Mouse (Mus musculus): ENCODE results near the gene Zfp287. TPM values are rescaled to one million over a fixed set of nuclear protein-coding genes. Genes with fewer than 3 reads are reported as not detected.
"Not testable (repeated sequence)": the region's sequence is repeated elsewhere in the genome, so short reads cannot be mapped to it uniquely, and the experiment has no call there.

The Zfp287 gene
- polyA plus RNA-seq, 1 experiment from 2014 or later = 4.8 TPM

DNA sequence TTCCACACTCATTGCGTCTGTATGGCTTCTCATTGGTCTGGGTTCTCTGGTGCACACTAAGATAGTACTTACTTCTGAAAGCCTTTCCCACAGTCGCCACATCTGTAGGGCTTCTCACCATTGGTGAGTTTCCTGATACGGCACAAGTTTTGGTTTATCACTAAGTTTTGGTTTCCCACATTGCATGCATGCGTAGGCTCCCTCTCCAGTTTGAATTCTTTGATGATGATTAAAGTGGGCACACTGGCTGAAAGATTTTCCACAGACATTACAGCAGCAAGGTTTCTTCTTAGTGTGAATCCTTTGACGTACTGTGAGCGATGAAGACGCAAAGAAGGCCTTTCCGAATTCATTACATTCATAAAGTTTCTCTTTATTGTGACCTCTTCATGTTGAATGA lies 21.1 kb upstream of the Zfp287 start, which contains the start of gene Gm10428:
Gene Gm10428 (plus strand): TSS at position 321 of the 400 bp plus-strand sequence.
- no peaks in the 10 kb centered on the region for H3K4me1 ChIP-seq (ENCODE audit: control insufficient read depth in 2 of 2, insufficient read depth in 2 of 2, low read length in 2 of 2)
- peaks cover 11% of the 10 kb centered on the region; the same call in 1 of the 2 replicates for H3K27me3 ChIP-seq (ENCODE audit: control insufficient read depth, insufficient read depth, low read length)
- H3K4me3 ChIP-seq (ENCODE audit: control insufficient read depth in 1 of 2, insufficient read depth in 1 of 2, low read depth in 1 of 2, low read length in 2 of 2) = no peak within 1 kb of the TSS
- ATAC-seq (ENCODE audit: insufficient number of reproducible peaks, insufficient read depth, low FRiP score, low read depth) = no peak
- H3K27ac ChIP-seq (replicated peaks in 1 of 2; ENCODE audit: control insufficient read depth in 1 of 2, insufficient read depth in 1 of 2, low read depth in 2 of 2, low read length in 2 of 2) = no peak within 1 kb of the TSS
- no peaks in the 10 kb centered on the region for H3K36me3 ChIP-seq (ENCODE audit: control insufficient read depth, insufficient read depth, low read length)
- WGBS = 85% methylated on average over 8 of the region's 8 CpGs
- no peaks in the 10 kb centered on the region for H3K9me3 ChIP-seq (ENCODE audit: control insufficient read depth, low read length)
- no peak within 1 kb of the TSS for H3K9ac ChIP-seq (ENCODE audit: low read length)
- H3K4me2 ChIP-seq (ENCODE audit: low read length) = no peak within 1 kb of the TSS

DNA sequence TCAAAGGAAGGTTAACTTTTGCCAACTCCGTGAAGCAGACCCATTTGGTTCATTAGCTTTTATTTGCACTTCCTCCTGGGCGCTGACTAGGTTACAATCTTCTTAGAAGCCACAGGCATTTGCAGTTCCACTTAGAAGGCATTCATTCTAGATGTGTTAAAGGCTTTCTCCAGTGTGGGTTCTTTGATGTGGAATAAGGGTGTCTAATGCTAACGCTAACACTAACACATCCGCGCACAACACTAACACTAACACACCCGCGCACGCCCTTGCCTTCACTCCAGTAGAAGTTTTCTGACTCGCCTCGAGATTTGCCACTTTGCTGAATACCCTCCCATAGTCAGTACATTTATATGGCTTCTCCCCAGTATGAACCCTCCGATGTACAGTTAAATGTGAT lies 20.5 kb upstream of the Zfp287 start:
- no peak for ATAC-seq (ENCODE audit: insufficient number of reproducible peaks, insufficient read depth, low FRiP score, low read depth)

DNA sequence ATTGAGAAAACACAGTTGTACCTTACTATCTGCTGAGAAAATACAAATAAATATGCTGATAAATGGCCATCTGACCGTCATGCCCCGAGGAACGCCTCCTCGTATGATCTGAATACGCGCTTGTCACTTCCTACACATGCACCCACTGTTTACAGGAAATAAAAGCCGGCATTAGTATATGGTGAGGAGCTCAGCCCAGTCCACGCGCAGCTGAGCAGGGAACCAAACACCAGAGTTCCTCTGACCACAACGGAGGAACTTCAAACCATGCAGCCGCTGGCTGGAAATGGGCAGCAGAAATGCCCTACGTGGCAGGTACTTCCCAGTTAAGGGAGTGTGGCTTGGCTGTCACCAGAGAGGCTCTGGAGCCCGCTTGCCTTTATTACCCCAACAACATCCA lies 17.7 kb upstream of the Zfp287 start:
- H3K9ac ChIP-seq (ENCODE audit: low read length); H3K4me3 ChIP-seq (ENCODE audit: control insufficient read depth in 1 of 2, insufficient read depth in 1 of 2, low read depth in 1 of 2, low read length in 2 of 2); H3K4me2 ChIP-seq (ENCODE audit: low read length); ATAC-seq (ENCODE audit: insufficient number of reproducible peaks, insufficient read depth, low FRiP score, low read depth); H3K27ac ChIP-seq (replicated peaks in 1 of 2; ENCODE audit: control insufficient read depth in 1 of 2, insufficient read depth in 1 of 2, low read depth in 2 of 2, low read length in 2 of 2); H3K4me1 ChIP-seq (ENCODE audit: control insufficient read depth in 2 of 2, insufficient read depth in 2 of 2, low read length in 2 of 2); H3K9me3 ChIP-seq (ENCODE audit: control insufficient read depth, low read length); H3K36me3 ChIP-seq (ENCODE audit: control insufficient read depth, insufficient read depth, low read length): not testable (repeated sequence)
- 82% methylated on average over 13 of the region's 13 CpGs for WGBS
- peaks cover 12% of the 10 kb centered on the region; the same call in 1 of the 2 replicates for H3K27me3 ChIP-seq (ENCODE audit: control insufficient read depth, insufficient read depth, low read length)

More for the DNA sequence above, 20.5 kb upstream of the Zfp287 start:
- no peak overlapping the region for H3K27ac ChIP-seq (replicated peaks in 1 of 2; ENCODE audit: control insufficient read depth in 1 of 2, insufficient read depth in 1 of 2, low read depth in 2 of 2, low read length in 2 of 2)
- H3K36me3 ChIP-seq (ENCODE audit: control insufficient read depth, insufficient read depth, low read length) = no peaks in the 10 kb centered on the region
- 61% methylated on average over 11 of the region's 11 CpGs for WGBS
- H3K4me1 ChIP-seq (ENCODE audit: control insufficient read depth in 2 of 2, insufficient read depth in 2 of 2, low read length in 2 of 2) = no peaks in the 10 kb centered on the region
- H3K4me2 ChIP-seq (ENCODE audit: low read length) = no peak overlapping the region
- H3K4me3 ChIP-seq (ENCODE audit: control insufficient read depth in 1 of 2, insufficient read depth in 1 of 2, low read depth in 1 of 2, low read length in 2 of 2) = no peak overlapping the region
- peaks cover 12% of the 10 kb centered on the region; the same call in 1 of the 2 replicates for H3K27me3 ChIP-seq (ENCODE audit: control insufficient read depth, insufficient read depth, low read length)
- no peaks in the 10 kb centered on the region for H3K9me3 ChIP-seq (ENCODE audit: control insufficient read depth, low read length)
- no peak overlapping the region for H3K9ac ChIP-seq (ENCODE audit: low read length)

DNA sequence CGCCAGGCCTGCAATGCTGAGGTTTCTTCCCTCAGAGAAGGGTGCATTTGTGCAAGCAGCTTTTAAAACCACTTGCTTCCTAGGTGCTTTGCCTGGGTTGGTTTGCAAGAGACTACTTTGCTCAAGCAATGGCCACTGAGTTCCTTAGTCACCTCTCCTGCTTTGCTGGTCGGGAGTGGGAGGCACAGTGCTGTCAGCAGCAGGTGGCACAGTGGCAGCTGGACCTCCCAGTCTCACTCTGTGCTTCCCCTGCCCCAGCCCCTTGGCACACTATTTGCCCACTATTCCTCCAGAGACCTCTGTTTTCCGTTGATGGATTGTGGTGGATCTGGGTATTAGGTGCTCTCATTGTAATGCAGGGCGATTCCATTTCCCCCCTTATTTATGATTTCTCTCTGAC lies 16.4 kb upstream of the Zfp287 start:
- 0 out of 4 replicates have a peak, but pooled peaks cover 0 to 4% of the 10 kb centered on the region in 2 experiments for H3K4me1 ChIP-seq (ENCODE audit: control insufficient read depth in 2 of 2, insufficient read depth in 2 of 2, low read length in 2 of 2)
- H3K27me3 ChIP-seq (ENCODE audit: control insufficient read depth, insufficient read depth, low read length) = peaks cover 12% of the 10 kb centered on the region; the same call in 1 of the 2 replicates
- H3K27ac ChIP-seq (replicated peaks in 1 of 2; ENCODE audit: control insufficient read depth in 1 of 2, insufficient read depth in 1 of 2, low read depth in 2 of 2, low read length in 2 of 2) = no peak overlapping the region
- no peak overlapping the region for H3K4me2 ChIP-seq (ENCODE audit: low read length)
- no peak for ATAC-seq (ENCODE audit: insufficient number of reproducible peaks, insufficient read depth, low FRiP score, low read depth)
- no peaks in the 10 kb centered on the region for H3K9me3 ChIP-seq (ENCODE audit: control insufficient read depth, low read length)
- 68% methylated on average over 4 of the region's 4 CpGs for WGBS
- no peak overlapping the region for H3K4me3 ChIP-seq (ENCODE audit: control insufficient read depth in 1 of 2, insufficient read depth in 1 of 2, low read depth in 1 of 2, low read length in 2 of 2)
- H3K9ac ChIP-seq (ENCODE audit: low read length) = no peak overlapping the region
- H3K36me3 ChIP-seq (ENCODE audit: control insufficient read depth, insufficient read depth, low read length) = no peaks in the 10 kb centered on the region

DNA sequence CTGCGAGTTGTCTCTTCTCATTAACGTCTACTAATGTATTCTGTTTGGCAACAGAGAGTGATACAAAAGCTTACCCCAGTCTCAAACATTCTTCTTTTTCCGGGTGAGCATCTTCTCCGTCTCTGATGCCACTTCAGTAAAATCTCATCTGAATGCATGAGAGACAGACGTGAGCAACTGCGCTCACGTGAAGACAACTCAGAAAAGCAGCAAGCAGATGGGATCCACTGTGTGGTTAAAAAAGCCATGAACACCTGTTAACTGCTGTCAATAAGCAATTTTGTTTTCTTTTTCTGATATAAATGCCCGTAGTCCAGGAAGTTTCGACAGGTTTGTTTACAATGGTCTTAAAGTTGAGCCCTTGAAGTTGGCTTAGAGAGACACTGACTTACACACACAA lies 15.5 kb upstream of the Zfp287 start:
- H3K4me3 ChIP-seq (ENCODE audit: control insufficient read depth in 1 of 2, insufficient read depth in 1 of 2, low read depth in 1 of 2, low read length in 2 of 2) = no peak overlapping the region
- no peak overlapping the region for H3K9ac ChIP-seq (ENCODE audit: low read length)
- H3K27me3 ChIP-seq (ENCODE audit: control insufficient read depth, insufficient read depth, low read length) = peaks cover 12% of the 10 kb centered on the region; the same call in 1 of the 2 replicates
- H3K27ac ChIP-seq (replicated peaks in 1 of 2; ENCODE audit: control insufficient read depth in 1 of 2, insufficient read depth in 1 of 2, low read depth in 2 of 2, low read length in 2 of 2) = no peak overlapping the region
- 83% methylated on average over 9 of the region's 9 CpGs for WGBS
- ATAC-seq (ENCODE audit: insufficient number of reproducible peaks, insufficient read depth, low FRiP score, low read depth) = no peak
- no peaks in the 10 kb centered on the region for H3K9me3 ChIP-seq (ENCODE audit: control insufficient read depth, low read length)
- 0 out of 4 replicates have a peak, but pooled peaks cover 0 to 4% of the 10 kb centered on the region in 2 experiments for H3K4me1 ChIP-seq (ENCODE audit: control insufficient read depth in 2 of 2, insufficient read depth in 2 of 2, low read length in 2 of 2)
- no peak overlapping the region for H3K4me2 ChIP-seq (ENCODE audit: low read length)
- H3K36me3 ChIP-seq (ENCODE audit: control insufficient read depth, insufficient read depth, low read length) = no peaks in the 10 kb centered on the region

DNA sequence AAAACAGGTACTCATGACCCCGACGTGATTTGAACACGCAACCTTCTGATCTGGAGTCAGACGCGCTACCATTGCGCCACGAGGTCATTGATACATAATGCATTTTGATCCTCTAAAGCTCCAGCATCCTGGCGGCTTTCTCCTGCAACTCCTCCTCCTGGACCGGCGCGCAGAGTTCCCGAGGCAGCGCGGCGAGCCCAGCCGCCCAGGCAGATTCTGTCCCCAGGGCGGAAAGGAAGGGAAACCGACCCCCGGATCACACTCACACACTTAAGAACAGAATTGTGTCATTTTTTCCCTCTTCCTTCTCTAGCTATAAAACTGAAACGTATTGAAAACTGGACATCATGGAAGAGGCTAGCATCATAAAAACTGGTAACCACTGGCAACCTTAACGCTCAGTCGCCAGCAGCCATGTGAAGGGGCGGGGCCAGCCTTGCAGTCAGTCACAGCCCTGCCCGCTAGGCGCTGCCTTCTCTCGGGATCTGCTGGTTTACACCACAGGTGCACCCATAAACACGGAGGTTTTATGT lies 14.4 kb upstream of the Zfp287 start:
- H3K9me3 ChIP-seq (ENCODE audit: control insufficient read depth, low read length) = no peaks in the 10 kb centered on the region
- H3K4me1 ChIP-seq (ENCODE audit: control insufficient read depth in 2 of 2, insufficient read depth in 2 of 2, low read length in 2 of 2) = 0 out of 4 replicates have a peak, but pooled peaks cover 0 to 4% of the 10 kb centered on the region in 2 experiments
- H3K36me3 ChIP-seq (ENCODE audit: control insufficient read depth, insufficient read depth, low read length) = no peaks in the 10 kb centered on the region
- peak overlapping the region; percentile 78 for H3K4me2 ChIP-seq (ENCODE audit: low read length)
- H3K27ac ChIP-seq (replicated peaks in 1 of 2; ENCODE audit: control insufficient read depth in 1 of 2, insufficient read depth in 1 of 2, low read depth in 2 of 2, low read length in 2 of 2) = no peak overlapping the region
- H3K27me3 ChIP-seq (ENCODE audit: control insufficient read depth, insufficient read depth, low read length) = peaks cover 12% of the 10 kb centered on the region; the same call in 1 of the 2 replicates
- H3K4me3 ChIP-seq (ENCODE audit: control insufficient read depth in 1 of 2, insufficient read depth in 1 of 2, low read depth in 1 of 2, low read length in 2 of 2) = peak overlapping the region; percentile 47 to 50
- peak overlapping the region; percentile 38; the same call in 1 of the 2 replicates for H3K9ac ChIP-seq (ENCODE audit: low read length)
- WGBS = 2% methylated on average over 27 of the region's 27 CpGs
- no peak for ATAC-seq (ENCODE audit: insufficient number of reproducible peaks, insufficient read depth, low FRiP score, low read depth)

DNA sequence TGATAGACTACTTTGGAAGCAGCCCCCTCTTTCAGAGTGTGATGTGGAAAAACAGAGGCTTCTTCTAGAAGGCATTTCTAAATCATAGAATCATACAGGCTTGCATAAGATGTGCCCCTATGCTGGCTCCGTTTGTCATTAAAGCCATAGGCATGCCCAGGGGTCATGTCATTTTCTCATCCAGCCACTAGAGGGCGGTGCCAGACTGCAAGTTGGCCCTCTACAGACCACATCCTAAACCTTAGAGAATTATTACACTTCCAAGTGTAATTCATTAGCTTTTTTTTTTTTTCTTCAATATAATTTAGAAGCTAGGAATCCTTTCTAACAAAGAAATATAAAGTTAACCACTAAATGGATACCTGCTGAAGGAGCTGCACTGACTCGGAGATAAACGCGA lies 12.4 kb upstream of the Zfp287 start:
- ATAC-seq (ENCODE audit: insufficient number of reproducible peaks, insufficient read depth, low FRiP score, low read depth) = no peak

More for the DNA sequence above, 12.4 kb upstream of the Zfp287 start:
- Histone ChIP-seq H3K4me2 (ENCODE audit: low read length) (no peak overlapping the region), H3K27ac (replicated peaks in 1 of 2; ENCODE audit: control insufficient read depth in 1 of 2, insufficient read depth in 1 of 2, low read depth in 2 of 2, low read length in 2 of 2) (no peak overlapping the region), H3K4me1 (ENCODE audit: control insufficient read depth in 2 of 2, insufficient read depth in 2 of 2, low read length in 2 of 2) (0 out of 4 replicates have a peak, but pooled peaks cover 0 to 4% of the 10 kb centered on the region in 2 experiments), H3K9me3 (ENCODE audit: control insufficient read depth, low read length) (no peaks in the 10 kb centered on the region), H3K9ac (ENCODE audit: low read length) (no peak overlapping the region), H3K4me3 (ENCODE audit: control insufficient read depth in 1 of 2, insufficient read depth in 1 of 2, low read depth in 1 of 2, low read length in 2 of 2) (no peak overlapping the region), H3K36me3 (ENCODE audit: control insufficient read depth, insufficient read depth, low read length) (no peaks in the 10 kb centered on the region), H3K27me3 (ENCODE audit: control insufficient read depth, insufficient read depth, low read length) (peaks cover 12% of the 10 kb centered on the region; the same call in 1 of the 2 replicates)
- WGBS = 46% methylated on average over 5 of the region's 5 CpGs
